Mouse (Mus musculus): ENCODE results near the gene Rbfox1. TPM values are rescaled to one million over a fixed set of nuclear protein-coding genes. Genes with fewer than 3 reads are reported as not detected.

Gene Rbfox1
- polyA plus RNA-seq, 1 experiment: 0.22 TPM

DNA sequence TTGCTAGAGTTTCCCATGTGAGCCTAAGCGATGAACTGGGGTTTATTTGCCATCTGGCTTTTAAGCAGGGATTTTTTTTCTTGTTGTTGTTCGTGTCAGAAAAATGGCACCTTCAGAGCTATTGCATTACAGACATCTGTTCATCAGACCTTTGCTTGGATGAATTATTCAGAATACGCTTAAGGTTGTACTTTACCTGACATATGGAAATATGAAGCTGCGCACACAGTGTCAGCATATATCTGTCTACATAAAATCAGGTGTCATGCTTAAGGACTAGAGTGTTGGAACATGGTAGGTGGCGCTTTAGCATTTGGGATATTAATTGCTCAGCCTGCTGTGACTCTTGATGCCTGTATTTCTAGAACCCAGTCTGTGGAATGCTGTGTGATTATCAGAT is 819.7 kb downstream of the Rbfox1 start:
- TF ChIP-seq MAX (IDR thresholded peaks at IDR 0.05) (no peak), FOSL1 (IDR thresholded peaks at IDR 0.05; ENCODE audit: insufficient read depth, low read length, poor library complexity, severe bottlenecking) (no peak), MYOD1 (IDR thresholded peaks at IDR 0.05; ENCODE audit: control insufficient read depth, insufficient read length, low read depth) (no peak), CTCF (IDR thresholded peaks at IDR 0.05; ENCODE audit: control insufficient read depth, insufficient read depth, insufficient read length) (no peak)
- Histone ChIP-seq H3K79me3 (ENCODE audit: low read depth) (no peaks in the 10 kb centered on the region), H3K36me3 (ENCODE audit: control insufficient read depth, insufficient read depth) (no peaks in the 10 kb centered on the region), H3K4me3 (ENCODE audit: insufficient read depth, poor library complexity, severe bottlenecking) (no peak overlapping the region), H3ac (ENCODE audit: control insufficient read depth, insufficient read length, low read depth) (no peak overlapping the region), H3K79me2 (ENCODE audit: control insufficient read depth, insufficient read depth) (no peaks in the 10 kb centered on the region), H3K27me3 (ENCODE audit: control insufficient read depth, insufficient read depth, insufficient read length) (no peaks in the 10 kb centered on the region)

DNA sequence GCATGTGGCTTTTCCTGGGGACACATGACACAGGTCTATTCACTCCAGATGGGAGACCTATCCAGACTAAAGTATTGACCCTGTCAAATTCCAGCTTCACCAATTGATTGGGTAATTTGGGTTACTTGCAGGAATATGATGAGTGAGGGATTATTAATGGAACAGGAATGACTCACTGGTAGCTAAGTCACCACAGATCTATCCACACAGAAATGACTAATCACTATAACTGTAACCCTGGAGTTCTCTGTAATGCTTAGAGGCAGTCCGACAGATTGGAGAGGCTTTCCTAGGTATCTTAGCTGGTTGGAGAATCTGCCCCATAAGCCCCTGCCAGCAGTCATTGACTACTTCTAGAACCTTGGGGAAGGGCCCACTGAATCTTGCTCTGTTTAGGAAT is 827.2 kb downstream of the Rbfox1 start:
- Histone ChIP-seq H3K79me2 (ENCODE audit: control insufficient read depth, insufficient read depth) (no peaks in the 10 kb centered on the region), H3K4me3 (ENCODE audit: insufficient read depth, poor library complexity, severe bottlenecking) (no peak overlapping the region), H3K27me3 (ENCODE audit: control insufficient read depth, insufficient read depth, insufficient read length) (no peaks in the 10 kb centered on the region), H3K79me3 (ENCODE audit: low read depth) (no peaks in the 10 kb centered on the region), H3ac (ENCODE audit: control insufficient read depth, insufficient read length, low read depth) (no peak overlapping the region), H3K36me3 (ENCODE audit: control insufficient read depth, insufficient read depth) (no peaks in the 10 kb centered on the region)
- TF ChIP-seq MYOD1 (IDR thresholded peaks at IDR 0.05; ENCODE audit: control insufficient read depth, insufficient read length, low read depth): no peak
- no peak for TF ChIP-seq FOSL1 (IDR thresholded peaks at IDR 0.05; ENCODE audit: insufficient read depth, low read length, poor library complexity, severe bottlenecking)
- no peak for TF ChIP-seq USF1 (IDR thresholded peaks at IDR 0.05; ENCODE audit: low read depth)
- TF ChIP-seq CTCF (IDR thresholded peaks at IDR 0.05; ENCODE audit: control insufficient read depth, insufficient read depth, insufficient read length): no peak
- TF ChIP-seq MAX (IDR thresholded peaks at IDR 0.05): no peak
- no peak for TF ChIP-seq CEBPB (IDR thresholded peaks at IDR 0.05; ENCODE audit: low read depth)
- TF ChIP-seq MYOG (IDR thresholded peaks at IDR 0.05; ENCODE audit: control insufficient read depth, extremely low read depth, insufficient read length): no peak

DNA sequence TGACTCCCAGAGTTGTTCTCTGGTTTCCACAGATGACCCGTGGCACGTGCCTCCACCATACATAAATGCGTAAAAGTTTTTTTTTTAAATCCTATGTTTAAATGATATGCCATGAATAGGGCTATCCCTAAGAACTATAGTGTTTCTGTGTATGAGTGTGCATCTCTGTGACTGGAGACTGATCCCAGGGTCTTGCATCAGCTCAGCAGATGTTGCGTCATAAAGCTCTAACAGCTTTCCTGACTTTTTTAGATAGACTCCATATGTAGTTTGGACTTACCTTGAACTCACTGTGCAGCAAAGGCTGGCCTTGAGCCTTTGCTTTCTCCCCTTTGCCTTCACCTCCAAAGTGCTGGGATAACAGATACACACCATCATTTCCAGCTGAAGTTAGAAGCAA is 830.1 kb downstream of the Rbfox1 start:
- no peaks in the 10 kb centered on the region for H3K36me3 ChIP-seq (ENCODE audit: control insufficient read depth, insufficient read depth)
- no peaks in the 10 kb centered on the region for H3K27me3 ChIP-seq (ENCODE audit: control insufficient read depth, insufficient read depth, insufficient read length)
- TF ChIP-seq MYOG (IDR thresholded peaks at IDR 0.05; ENCODE audit: control insufficient read depth, extremely low read depth, insufficient read length) (no peak), FOSL1 (IDR thresholded peaks at IDR 0.05; ENCODE audit: insufficient read depth, low read length, poor library complexity, severe bottlenecking) (no peak), MAX (IDR thresholded peaks at IDR 0.05) (no peak), CTCF (IDR thresholded peaks at IDR 0.05; ENCODE audit: control insufficient read depth, insufficient read depth, insufficient read length) (no peak), USF1 (IDR thresholded peaks at IDR 0.05; ENCODE audit: low read depth) (no peak), MYOD1 (IDR thresholded peaks at IDR 0.05; ENCODE audit: control insufficient read depth, insufficient read length, low read depth) (no peak), CEBPB (IDR thresholded peaks at IDR 0.05; ENCODE audit: low read depth) (no peak)
- H3ac ChIP-seq (ENCODE audit: control insufficient read depth, insufficient read length, low read depth): no peak overlapping the region
- H3K79me2 ChIP-seq (ENCODE audit: control insufficient read depth, insufficient read depth): no peaks in the 10 kb centered on the region
- H3K4me3 ChIP-seq (ENCODE audit: insufficient read depth, poor library complexity, severe bottlenecking): no peak overlapping the region
- no peaks in the 10 kb centered on the region for H3K79me3 ChIP-seq (ENCODE audit: low read depth)

DNA sequence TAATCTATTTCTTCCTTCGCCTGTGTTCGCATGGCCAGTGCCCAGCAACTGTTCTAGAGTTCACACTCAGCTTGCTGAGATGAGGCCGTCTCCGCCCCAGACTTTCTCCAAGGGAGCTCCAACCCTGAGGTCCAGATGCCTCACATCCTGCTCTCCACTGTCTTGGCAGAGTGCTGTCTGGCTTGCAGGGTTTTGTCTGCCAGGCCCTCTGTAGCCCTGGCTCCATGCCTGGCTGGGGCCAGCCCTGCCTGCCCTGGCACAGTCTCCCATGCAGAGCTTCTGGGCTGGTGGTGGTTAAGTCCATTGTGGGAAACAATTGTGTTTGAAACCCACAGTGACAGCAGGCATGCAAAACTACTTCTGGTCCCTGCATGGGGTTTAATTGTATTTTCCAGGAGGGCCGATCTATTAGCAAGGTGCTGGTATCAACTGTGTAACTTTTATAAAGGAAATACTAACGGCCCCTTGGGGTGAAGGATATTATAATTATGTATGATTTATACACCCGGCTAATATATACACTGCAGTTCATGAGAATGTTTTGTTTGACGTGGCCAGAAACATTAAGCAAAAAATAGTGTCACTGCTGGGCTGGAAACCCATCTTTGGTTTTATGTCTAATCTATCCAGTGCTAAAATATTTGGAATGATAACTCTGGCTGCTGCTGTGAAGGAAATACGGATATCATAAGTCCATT is 831.2 kb downstream of the Rbfox1 start:
- H3K79me3 ChIP-seq (ENCODE audit: low read depth): no peaks in the 10 kb centered on the region
- no peaks in the 10 kb centered on the region for H3K36me3 ChIP-seq (ENCODE audit: control insufficient read depth, insufficient read depth)
- no peak for TF ChIP-seq MYOG (IDR thresholded peaks at IDR 0.05; ENCODE audit: control insufficient read depth, extremely low read depth, insufficient read length)
- no peak for TF ChIP-seq MAX (IDR thresholded peaks at IDR 0.05)
- TF ChIP-seq CEBPB (IDR thresholded peaks at IDR 0.05; ENCODE audit: low read depth): no peak
- no peak for TF ChIP-seq USF1 (IDR thresholded peaks at IDR 0.05; ENCODE audit: low read depth)
- no peak for TF ChIP-seq FOSL1 (IDR thresholded peaks at IDR 0.05; ENCODE audit: insufficient read depth, low read length, poor library complexity, severe bottlenecking)
- no peak for TF ChIP-seq CTCF (IDR thresholded peaks at IDR 0.05; ENCODE audit: control insufficient read depth, insufficient read depth, insufficient read length)
- TF ChIP-seq MYOD1 (IDR thresholded peaks at IDR 0.05; ENCODE audit: control insufficient read depth, insufficient read length, low read depth): no peak
- H3K79me2 ChIP-seq (ENCODE audit: control insufficient read depth, insufficient read depth): no peaks in the 10 kb centered on the region
- no peak overlapping the region for H3K4me3 ChIP-seq (ENCODE audit: insufficient read depth, poor library complexity, severe bottlenecking)
- H3K27me3 ChIP-seq (ENCODE audit: control insufficient read depth, insufficient read depth, insufficient read length): no peaks in the 10 kb centered on the region
- H3ac ChIP-seq (ENCODE audit: control insufficient read depth, insufficient read length, low read depth): no peak overlapping the region

DNA sequence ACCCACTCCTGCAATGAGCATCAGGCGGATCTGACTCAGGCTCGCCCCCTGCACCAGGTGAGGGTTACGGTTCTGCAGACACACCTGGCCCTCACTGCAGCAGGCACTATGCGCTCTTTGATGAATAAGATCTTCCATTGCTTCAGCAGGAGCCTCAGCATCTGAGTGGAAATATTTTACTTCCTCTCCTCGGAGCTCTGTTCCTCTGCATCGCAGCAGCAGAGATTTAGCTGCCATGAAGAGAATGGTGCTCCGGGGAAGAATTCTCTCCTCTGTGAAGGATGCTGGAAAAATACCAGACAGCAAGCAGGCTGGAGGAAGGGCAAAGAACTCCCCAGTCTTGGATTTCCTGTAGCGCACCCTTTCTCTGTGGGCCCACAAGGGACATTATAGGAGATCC is 833.9 kb downstream of the Rbfox1 start:
- Histone ChIP-seq H3K4me3 (ENCODE audit: insufficient read depth, poor library complexity, severe bottlenecking) (no peak overlapping the region), H3K79me3 (ENCODE audit: low read depth) (no peaks in the 10 kb centered on the region), H3ac (ENCODE audit: control insufficient read depth, insufficient read length, low read depth) (no peak overlapping the region), H3K27me3 (ENCODE audit: control insufficient read depth, insufficient read depth, insufficient read length) (no peaks in the 10 kb centered on the region), H3K36me3 (ENCODE audit: control insufficient read depth, insufficient read depth) (no peaks in the 10 kb centered on the region), H3K79me2 (ENCODE audit: control insufficient read depth, insufficient read depth) (no peaks in the 10 kb centered on the region)
- TF ChIP-seq MAX (IDR thresholded peaks at IDR 0.05): no peak
- no peak for TF ChIP-seq FOSL1 (IDR thresholded peaks at IDR 0.05; ENCODE audit: insufficient read depth, low read length, poor library complexity, severe bottlenecking)
- no peak for TF ChIP-seq MYOG (IDR thresholded peaks at IDR 0.05; ENCODE audit: control insufficient read depth, extremely low read depth, insufficient read length)
- no peak for TF ChIP-seq USF1 (IDR thresholded peaks at IDR 0.05; ENCODE audit: low read depth)
- no peak for TF ChIP-seq CTCF (IDR thresholded peaks at IDR 0.05; ENCODE audit: control insufficient read depth, insufficient read depth, insufficient read length)
- TF ChIP-seq CEBPB (IDR thresholded peaks at IDR 0.05; ENCODE audit: low read depth): no peak
- no peak for TF ChIP-seq MYOD1 (IDR thresholded peaks at IDR 0.05; ENCODE audit: control insufficient read depth, insufficient read length, low read depth)

DNA sequence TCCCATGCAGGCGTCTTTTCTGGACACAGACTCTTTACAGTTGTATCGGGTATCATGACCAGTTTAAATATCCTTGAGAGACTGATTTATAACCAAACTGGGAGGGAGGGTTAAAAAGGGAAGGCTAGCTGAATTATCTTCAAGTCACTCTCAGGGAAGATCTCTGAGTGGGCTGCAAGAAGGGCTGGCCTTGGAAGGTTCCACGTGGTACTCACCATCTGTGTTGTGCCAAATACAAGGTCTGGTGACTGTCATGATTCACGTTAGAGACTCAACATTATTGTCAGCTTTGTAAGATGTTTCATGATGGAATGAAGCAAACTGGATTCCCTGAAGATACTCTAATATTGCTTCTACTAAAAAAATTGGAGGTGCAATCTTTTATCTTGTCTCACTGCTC is 847.5 kb downstream of the Rbfox1 start:
- Histone ChIP-seq H3K36me3 (ENCODE audit: control insufficient read depth, insufficient read depth) (no peaks in the 10 kb centered on the region), H3K79me3 (ENCODE audit: low read depth) (no peaks in the 10 kb centered on the region), H3K27me3 (ENCODE audit: control insufficient read depth, insufficient read depth, insufficient read length) (no peaks in the 10 kb centered on the region), H3ac (ENCODE audit: control insufficient read depth, insufficient read length, low read depth) (no peak overlapping the region), H3K79me2 (ENCODE audit: control insufficient read depth, insufficient read depth) (no peaks in the 10 kb centered on the region), H3K4me3 (ENCODE audit: insufficient read depth, poor library complexity, severe bottlenecking) (no peak overlapping the region)
- TF ChIP-seq MYOG (IDR thresholded peaks at IDR 0.05; ENCODE audit: control insufficient read depth, extremely low read depth, insufficient read length): no peak
- TF ChIP-seq MAX (IDR thresholded peaks at IDR 0.05): no peak
- TF ChIP-seq CEBPB (IDR thresholded peaks at IDR 0.05; ENCODE audit: low read depth): no peak
- no peak for TF ChIP-seq FOSL1 (IDR thresholded peaks at IDR 0.05; ENCODE audit: insufficient read depth, low read length, poor library complexity, severe bottlenecking)
- no peak for TF ChIP-seq CTCF (IDR thresholded peaks at IDR 0.05; ENCODE audit: control insufficient read depth, insufficient read depth, insufficient read length)
- no peak for TF ChIP-seq USF1 (IDR thresholded peaks at IDR 0.05; ENCODE audit: low read depth)
- no peak for TF ChIP-seq MYOD1 (IDR thresholded peaks at IDR 0.05; ENCODE audit: control insufficient read depth, insufficient read length, low read depth)

All from C2C12 (cell line).